Mouse (Mus musculus): ENCODE data around the gene Mtmr6. TPM values are rescaled to one million over a fixed set of nuclear protein-coding genes. Genes with fewer than 3 reads are reported as not detected.
"Not testable (repeated sequence)": the region's sequence is repeated elsewhere in the genome, so short reads cannot be mapped to it uniquely, and the experiment has no call there.

The Mtmr6 gene
- polyA plus RNA-seq, 1 experiment: 0.20 TPM

DNA sequence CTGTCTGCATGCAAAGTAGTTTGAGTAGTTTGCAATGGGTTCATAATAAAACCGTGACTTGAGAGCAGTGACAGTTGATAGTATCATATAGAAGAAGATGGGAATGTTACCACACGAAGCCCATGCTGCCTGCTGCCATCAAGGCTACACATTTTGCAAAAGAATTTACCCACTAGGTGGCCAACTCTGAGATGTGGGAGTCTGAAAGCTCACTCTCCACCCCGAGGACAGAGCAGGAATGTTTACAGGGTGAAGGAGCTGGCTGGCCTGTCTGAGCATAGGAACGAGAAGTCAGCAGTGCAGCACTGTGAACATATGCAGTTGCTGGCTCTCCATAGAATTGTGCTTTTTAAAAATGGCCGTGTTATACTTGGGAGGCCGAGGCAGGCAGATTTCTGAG, 43.1 kb downstream of the Mtmr6 start:
- Histone ChIP-seq H3K4me3 (replicated peaks) (no peak overlapping the region), H3K36me3 (ENCODE audit: control insufficient read depth) (peaks cover 5% of the 10 kb centered on the region), H3K4me1 (ENCODE audit: control insufficient read depth) (no peaks in the 10 kb centered on the region), H3K27me3 (ENCODE audit: control insufficient read depth) (no peaks in the 10 kb centered on the region), H3K9me3 (ENCODE audit: control insufficient read depth, low read length) (no peaks in the 10 kb centered on the region)
- TF ChIP-seq GATA1 (IDR thresholded peaks at IDR 0.05; ENCODE audit: low read length): no peak
- no peak for TF ChIP-seq TAL1 (IDR thresholded peaks at IDR 0.05; ENCODE audit: low read length)

DNA sequence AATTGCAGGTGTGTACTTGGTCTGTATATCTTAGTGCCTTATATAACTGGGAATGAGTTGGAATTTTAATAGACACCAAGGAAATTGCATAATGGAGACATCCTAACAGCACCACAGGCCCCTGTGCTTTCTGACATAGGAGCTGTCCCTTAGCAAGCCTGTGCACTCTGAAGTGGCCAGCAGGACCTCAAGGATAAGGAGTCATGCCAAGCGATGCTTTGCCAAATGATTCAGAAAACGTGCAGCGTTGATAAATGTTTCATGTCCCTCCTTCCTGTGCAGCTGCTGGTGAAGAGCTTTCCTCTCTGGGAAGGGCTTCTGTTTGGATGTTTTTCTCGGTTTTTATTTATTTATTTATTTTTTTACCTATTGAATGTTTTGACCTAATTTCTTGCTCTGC, 45.7 kb downstream of the Mtmr6 start:
- Histone ChIP-seq H3K9me3 (ENCODE audit: control insufficient read depth, low read length) (no peaks in the 10 kb centered on the region), H3K4me3 (replicated peaks) (no peak overlapping the region), H3K4me1 (ENCODE audit: control insufficient read depth) (no peaks in the 10 kb centered on the region), H3K36me3 (ENCODE audit: control insufficient read depth) (no peaks in the 10 kb centered on the region), H3K27me3 (ENCODE audit: control insufficient read depth) (no peaks in the 10 kb centered on the region)
- TF ChIP-seq GATA1 (IDR thresholded peaks at IDR 0.05; ENCODE audit: low read length) (no peak), TAL1 (IDR thresholded peaks at IDR 0.05; ENCODE audit: low read length) (no peak)

DNA sequence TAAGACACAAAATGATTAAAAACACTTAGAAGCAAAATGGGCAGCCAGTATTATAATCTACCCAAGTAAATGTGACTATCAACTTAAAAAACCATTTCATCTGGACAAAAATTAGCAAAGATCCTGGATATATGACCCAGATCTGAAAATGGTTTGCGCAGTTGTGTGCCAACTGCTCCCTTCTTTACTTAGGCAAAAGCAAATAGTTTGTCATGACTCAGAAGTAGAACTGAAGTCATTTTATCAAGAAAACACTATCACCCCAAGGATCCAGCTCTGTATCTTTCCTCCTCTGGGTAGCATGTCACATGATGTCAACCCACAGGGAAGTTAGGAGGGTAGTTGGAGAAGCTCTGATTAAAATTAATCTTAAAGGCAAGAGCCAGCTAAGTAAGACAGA, 54.2 kb downstream of the Mtmr6 start:
- Histone ChIP-seq H3K36me3 (ENCODE audit: control insufficient read depth) (no peaks in the 10 kb centered on the region), H3K4me1 (ENCODE audit: control insufficient read depth) (no peaks in the 10 kb centered on the region), H3K27me3 (ENCODE audit: control insufficient read depth) (no peaks in the 10 kb centered on the region), H3K9me3 (ENCODE audit: control insufficient read depth, low read length) (no peaks in the 10 kb centered on the region), H3K4me3 (replicated peaks) (no peak overlapping the region)
- TF ChIP-seq TAL1 (IDR thresholded peaks at IDR 0.05; ENCODE audit: low read length) (no peak), GATA1 (IDR thresholded peaks at IDR 0.05; ENCODE audit: low read length) (no peak)

DNA sequence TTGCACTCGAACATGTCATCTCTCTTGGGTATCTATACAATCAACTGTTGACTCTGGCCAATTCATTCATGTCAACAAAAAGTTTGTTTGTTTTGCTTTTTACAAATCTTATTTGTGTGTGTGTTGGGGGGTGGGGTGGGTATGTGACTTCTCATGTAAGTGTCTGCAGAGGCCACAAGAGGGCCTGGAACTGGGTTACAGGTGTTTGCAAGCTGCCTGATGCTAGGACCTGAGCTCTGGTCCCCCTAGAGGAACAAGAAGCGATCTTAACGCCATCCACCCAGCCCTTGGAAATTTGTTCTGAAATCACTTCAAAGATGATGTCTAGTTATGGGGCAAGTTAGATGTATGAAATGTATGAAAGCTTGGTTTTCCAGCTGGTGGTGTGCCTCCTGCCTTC, 55.8 kb downstream of the Mtmr6 start:
- Histone ChIP-seq H3K4me3 (replicated peaks) (no peak overlapping the region), H3K4me1 (ENCODE audit: control insufficient read depth) (no peaks in the 10 kb centered on the region), H3K36me3 (ENCODE audit: control insufficient read depth) (no peaks in the 10 kb centered on the region), H3K27me3 (ENCODE audit: control insufficient read depth) (no peaks in the 10 kb centered on the region), H3K9me3 (ENCODE audit: control insufficient read depth, low read length) (no peaks in the 10 kb centered on the region; the same call in 1 of the 2 replicates)
- TF ChIP-seq TAL1 (IDR thresholded peaks at IDR 0.05; ENCODE audit: low read length): no peak

DNA sequence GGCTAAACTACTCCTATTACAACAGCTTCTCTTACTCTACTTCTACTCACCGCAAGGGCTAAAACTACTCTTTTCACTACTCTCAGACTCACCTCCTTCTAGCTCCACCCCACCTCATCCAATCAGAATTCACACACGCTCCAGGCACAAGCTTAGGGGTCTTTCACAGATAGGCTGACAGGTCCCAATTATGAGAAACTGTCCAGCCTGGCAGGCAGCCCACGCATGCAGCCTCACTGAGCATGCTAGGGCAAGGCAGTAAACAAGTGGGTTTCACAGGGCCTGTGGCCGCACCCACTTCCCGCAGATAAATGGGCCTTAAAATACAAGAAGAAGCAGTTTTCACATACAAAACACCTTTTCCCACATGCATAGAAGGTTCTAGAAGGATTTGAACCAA, 75.0 kb downstream of the Mtmr6 start:
- H3K4me1 ChIP-seq (ENCODE audit: control insufficient read depth); H3K9me3 ChIP-seq (ENCODE audit: control insufficient read depth, low read length); H3K4me3 ChIP-seq (replicated peaks); H3K36me3 ChIP-seq (ENCODE audit: control insufficient read depth); H3K27me3 ChIP-seq (ENCODE audit: control insufficient read depth): not testable (repeated sequence)

DNA sequence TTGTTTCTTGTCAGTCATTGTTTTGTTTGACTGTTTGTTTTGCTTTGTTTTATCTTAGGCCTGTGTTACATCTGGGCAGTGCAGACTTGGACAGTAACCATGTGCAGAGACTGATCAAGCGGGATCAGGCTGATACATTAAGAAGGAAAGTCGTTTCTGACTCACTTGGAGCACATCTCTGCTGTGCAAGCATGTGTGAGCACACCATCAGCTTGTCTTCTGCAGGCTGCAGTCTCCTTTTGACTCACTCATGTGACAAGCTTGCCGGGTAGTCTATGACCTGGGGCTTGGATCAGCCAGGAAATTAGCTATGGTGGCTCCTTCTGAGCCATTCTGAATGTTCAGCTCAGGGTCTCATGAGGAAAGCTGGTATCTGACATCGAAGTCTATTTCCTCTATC, 75.5 kb downstream of the Mtmr6 start:
- Histone ChIP-seq H3K4me3 (replicated peaks) (no peak overlapping the region), H3K4me1 (ENCODE audit: control insufficient read depth) (no peaks in the 10 kb centered on the region), H3K27me3 (ENCODE audit: control insufficient read depth) (no peaks in the 10 kb centered on the region), H3K9me3 (ENCODE audit: control insufficient read depth, low read length) (no peaks in the 10 kb centered on the region), H3K36me3 (ENCODE audit: control insufficient read depth) (no peaks in the 10 kb centered on the region)
- TF ChIP-seq GATA1 (IDR thresholded peaks at IDR 0.05; ENCODE audit: low read length) (no peak), TAL1 (IDR thresholded peaks at IDR 0.05; ENCODE audit: low read length) (no peak)

DNA sequence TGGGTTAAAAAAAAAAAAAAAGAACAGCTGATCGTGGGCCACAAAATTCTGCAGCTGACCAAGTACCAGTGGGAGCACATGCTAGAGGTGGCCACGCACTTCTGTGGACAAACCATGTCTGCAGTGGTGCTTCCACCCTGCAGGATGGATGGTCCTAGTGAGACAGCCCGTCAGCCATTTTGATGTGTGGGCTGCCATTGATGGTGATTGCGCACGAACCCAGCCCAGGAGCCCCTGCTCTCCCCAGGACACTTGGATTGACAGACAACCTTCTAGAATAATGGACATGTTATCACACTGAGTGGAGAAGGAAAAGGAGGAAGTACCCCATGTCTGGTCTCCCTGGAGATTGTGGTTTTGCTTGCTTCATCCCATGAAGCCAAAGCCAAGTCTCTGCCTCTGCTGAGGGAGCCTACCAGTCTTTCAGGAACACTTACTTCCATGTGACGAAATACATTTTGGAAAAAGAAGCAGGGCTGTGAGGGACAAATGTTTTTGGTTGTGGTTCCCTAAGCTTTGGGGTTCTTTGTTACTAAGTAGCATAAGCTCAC, 80.4 kb downstream of the Mtmr6 start:
- no peaks in the 10 kb centered on the region for H3K4me1 ChIP-seq (ENCODE audit: control insufficient read depth)
- TF ChIP-seq TAL1 (IDR thresholded peaks at IDR 0.05; ENCODE audit: low read length): no peak
- no peak for TF ChIP-seq GATA1 (IDR thresholded peaks at IDR 0.05; ENCODE audit: low read length)
- no peaks in the 10 kb centered on the region for H3K27me3 ChIP-seq (ENCODE audit: control insufficient read depth)
- H3K36me3 ChIP-seq (ENCODE audit: control insufficient read depth): no peaks in the 10 kb centered on the region
- no peak overlapping the region for H3K4me3 ChIP-seq (replicated peaks)
- no peaks in the 10 kb centered on the region for H3K9me3 ChIP-seq (ENCODE audit: control insufficient read depth, low read length)

Other genes starting within 250 kb of the Mtmr6 start
- gene Atp8a2, start 68.0 kb upstream of the Mtmr6 start, polyA plus RNA-seq (2012): 0.01 TPM in 1 of 2 replicates, not detected in the other
- gene Nupl1, start 13.8 kb upstream of the Mtmr6 start, polyA plus RNA-seq (2012): not detected in 2 replicates
- 0.37 and 0.49 TPM in 2 replicates for gene Gm49336, start 13.7 kb upstream of the Mtmr6 start, polyA plus RNA-seq (2012)
- gene Amer2, start 108.0 kb downstream of the Mtmr6 start, polyA plus RNA-seq (2012): not detected in 2 replicates